Mouse (Mus musculus) kidney, postnatal 0 days (tissue): ENCODE measurements at regions not wholly inside any gene's neighbourhood (a gene's known extent, or its start where the extent isn't known, plus 50 kb on each side); places are given as distances from the start of the nearest gene placed in this dataset.

Experiments
- ATAC-seq: fragments of 200-750 bp; cut with Nextera tagmentation; replicated peaks from 2 replicates; pipeline ENCODE4 v1.8.0; 2017; ENCODE audit warnings: low read depth, moderate number of reproducible peaks, moderate TSS enrichment, moderate library complexity; ENCODE audit not compliant: low FRiP score
- DNase-seq: peaks from one replicate; pipeline ENCODE4 v3.0.0-alpha.2; 2016; ENCODE audit warnings: low spot score
- H3K27ac ChIP-seq: fragments of 300-500 bp; sonication (generic); 2 replicates; pipeline ENCODE4 v1.5.1; 2014; ENCODE audit warnings: mild to moderate bottlenecking
- H3K27me3 ChIP-seq: fragments of 300-500 bp; sonication (generic); 2 replicates; pipeline ENCODE4 v1.6.1; 2014; ENCODE audit warnings: low read length, mixed read lengths; ENCODE audit not compliant: insufficient read depth
- H3K36me3 ChIP-seq: fragments of 300-500 bp; sonication (generic); 2 replicates; pipeline ENCODE4 v1.6.1; 2014; ENCODE audit warnings: low read length, mixed read lengths; ENCODE audit not compliant: insufficient read depth
- H3K4me1 ChIP-seq: fragments of 300-500 bp; sonication (generic); replicated peaks from 2 replicates; pipeline ENCODE4 v1.6.1; 2014; ENCODE audit warnings: antibody characterized with exemption, low read length, mixed read lengths; ENCODE audit not compliant: insufficient read depth
- H3K4me2 ChIP-seq: fragments of 300-500 bp; sonication (generic); 2 replicates; pipeline ENCODE4 v1.6.1; 2014; ENCODE audit warnings: mild to moderate bottlenecking, low read length, moderate library complexity, mixed read lengths
- H3K4me3 ChIP-seq: fragments of 300-500 bp; sonication (generic); replicated peaks from 2 replicates; pipeline ENCODE4 v1.5.1; 2014; ENCODE audit warnings: low read depth, low read length
- H3K9ac ChIP-seq: fragments of 300-500 bp; sonication (generic); 2 replicates; pipeline ENCODE4 v1.6.1; 2014; ENCODE audit warnings: low read depth, low read length
- H3K9me3 ChIP-seq: fragments of 300-500 bp; sonication (generic); replicated peaks from 2 replicates; pipeline ENCODE4 v1.6.1; 2016; ENCODE audit warnings: low read length, inconsistent platforms, mixed read lengths
- CTCF ChIP-seq: IDR thresholded peaks from 2 replicates; pipeline ENCODE4 v1.5.1; 2016; ENCODE audit warnings: antibody characterized with exemption, low read depth, mild to moderate bottlenecking, moderate library complexity
- WGBS: fragments of 180-500 bp; shearing (Covaris S2); extraction: QIAGEN DNeasy Blood & Tissue Kit; methylation state at CpG from one replicate; pipeline ENCODE4 v1.1.7; 2014; 5-methylcytosine and 5-hydroxymethylcytosine counted together

GRCm38 (mm10) chr4:71187801-71188200, 570.0 kb downstream of the Gm11232 start:
- H3K4me2 ChIP-seq = no peak overlapping the region
- TF ChIP-seq CTCF = no peak
- 54% methylated on average over 1 of the region's 1 CpGs for WGBS
- no peak overlapping the region for H3K27ac ChIP-seq
- H3K27me3 ChIP-seq = no peaks in the 10 kb centered on the region
- ATAC-seq (no peak), DNase-seq (no peak)
- no peak overlapping the region for H3K4me3 ChIP-seq
- no peaks in the 10 kb centered on the region for H3K36me3 ChIP-seq
- no peak overlapping the region for H3K9ac ChIP-seq
- no peaks in the 10 kb centered on the region for H3K9me3 ChIP-seq
- H3K4me1 ChIP-seq = no peaks in the 10 kb centered on the region

DNA sequence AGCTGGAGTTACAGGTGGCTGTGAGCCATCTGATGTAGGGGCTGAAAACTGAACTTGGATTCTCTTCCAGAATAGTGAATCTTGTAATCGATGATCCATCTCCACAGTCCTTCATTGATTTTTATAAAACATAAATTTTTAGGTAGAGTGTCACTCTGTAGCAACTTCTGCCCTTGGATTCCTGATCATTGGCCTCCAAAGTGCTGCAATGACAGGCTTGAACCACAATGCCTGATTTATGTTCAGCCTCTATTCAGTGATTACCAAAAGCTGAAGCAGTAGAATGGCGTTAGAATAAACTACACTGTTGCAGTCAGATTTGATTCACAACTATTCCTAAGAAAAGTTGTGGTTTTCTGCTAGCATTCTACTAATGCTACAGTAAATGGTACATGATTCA, 580.1 kb downstream of the Gm11232 start:
- TF ChIP-seq CTCF = no peak
- H3K4me2 ChIP-seq = no peak overlapping the region
- H3K27ac ChIP-seq = no peak overlapping the region
- no peaks in the 10 kb centered on the region for H3K27me3 ChIP-seq
- no peak overlapping the region for H3K9ac ChIP-seq
- H3K36me3 ChIP-seq = no peaks in the 10 kb centered on the region
- H3K4me3 ChIP-seq = no peak overlapping the region
- whole genome bisulfite sequencing = 73% methylated on average over 2 of the region's 2 CpGs
- peak; percentile 16 for DNase-seq
- H3K4me1 ChIP-seq = no peaks in the 10 kb centered on the region
- no peak for ATAC-seq
- no peaks in the 10 kb centered on the region for H3K9me3 ChIP-seq

- Histone ChIP-seq H3K4me3 (no peak overlapping the region), H3K27ac (no peak overlapping the region), H3K4me1 (no peaks in the 10 kb centered on the region), H3K36me3 (no peaks in the 10 kb centered on the region), H3K4me2 (no peak overlapping the region), H3K9ac (no peak overlapping the region), H3K9me3 (no peaks in the 10 kb centered on the region), H3K27me3 (no peaks in the 10 kb centered on the region)
- no peak for DNase-seq
- TF ChIP-seq CTCF = no peak
- no peak for ATAC-seq
Observed at GRCm38 (mm10) chr4:71165802-71166201, 592.0 kb downstream of the Gm11232 start.

DNA sequence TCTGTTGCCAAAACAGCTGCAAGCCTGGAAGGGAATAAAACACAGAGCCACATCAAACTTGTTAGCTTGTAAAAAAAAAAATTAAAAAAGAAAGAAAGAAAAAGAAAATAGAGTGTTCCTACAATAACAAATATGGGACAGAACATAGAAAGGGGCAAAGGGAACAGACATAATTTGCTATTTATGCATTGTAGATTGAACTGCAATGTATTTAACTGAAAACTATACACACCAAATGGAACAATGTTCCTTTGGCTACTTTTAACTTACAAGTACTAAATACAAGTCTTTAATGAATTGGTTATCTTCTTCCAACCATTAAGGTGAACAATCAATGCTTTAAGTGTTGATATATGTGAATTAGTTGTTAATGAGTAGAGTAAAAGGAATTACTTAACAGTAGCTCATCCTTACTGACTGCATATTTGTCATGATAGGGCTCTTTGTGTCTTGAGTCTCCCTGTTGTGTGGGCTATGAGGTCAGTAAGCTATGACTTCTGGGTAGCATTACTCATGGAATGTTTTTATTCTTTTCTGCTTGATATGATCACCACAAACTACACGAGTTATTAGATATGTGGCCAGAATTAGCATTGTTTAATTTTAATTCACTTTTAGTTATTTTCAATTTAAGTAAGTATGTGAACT, 597.0 kb upstream of the Megf9 start:
- no peak overlapping the region for H3K27ac ChIP-seq
- no peak overlapping the region for H3K4me2 ChIP-seq
- no peak overlapping the region for H3K4me3 ChIP-seq
- ATAC-seq (no peak), DNase-seq (peak; percentile 80)
- TF ChIP-seq CTCF = no peak
- H3K9ac ChIP-seq = no peak overlapping the region
- H3K27me3 ChIP-seq = no peaks in the 10 kb centered on the region
- no peaks in the 10 kb centered on the region for H3K9me3 ChIP-seq
- 54% methylated on average over 1 of the region's 1 CpGs for WGBS
- no peaks in the 10 kb centered on the region for H3K4me1 ChIP-seq
- no peaks in the 10 kb centered on the region for H3K36me3 ChIP-seq

DNA sequence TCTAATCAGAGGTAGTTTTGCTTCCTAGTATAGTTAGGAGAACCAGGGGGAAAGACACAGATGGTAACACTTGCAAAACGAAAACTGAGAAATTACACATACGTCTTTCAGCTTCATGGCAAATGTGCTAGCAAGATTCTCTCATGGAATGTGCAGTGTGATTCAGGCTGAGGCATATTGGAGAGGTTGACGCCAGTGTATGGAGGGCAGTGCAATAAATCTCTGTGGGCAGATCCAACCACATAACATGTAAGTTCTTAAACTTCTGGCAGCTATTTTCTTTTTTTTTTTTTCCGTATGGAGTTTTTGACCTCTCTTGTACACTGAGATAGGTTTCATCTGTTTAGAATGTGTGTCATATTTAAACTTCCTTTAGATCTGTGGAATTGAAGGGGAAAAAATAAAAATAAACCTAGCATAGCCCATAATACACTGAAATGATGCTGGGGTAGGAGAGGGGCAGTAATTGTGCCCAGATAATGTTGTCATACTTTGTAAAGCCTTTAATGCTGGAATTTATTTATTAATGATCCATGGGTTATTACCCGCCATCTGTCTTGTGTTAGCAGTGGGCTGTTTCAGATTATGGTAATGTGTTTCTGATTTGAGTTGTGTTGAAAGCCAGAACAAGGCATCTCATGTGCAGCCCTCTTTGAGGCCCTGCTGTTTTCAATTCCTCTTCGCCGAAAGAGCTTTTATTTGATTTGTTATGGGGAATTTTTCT, 596.3 kb upstream of the Megf9 start:
- H3K9me3 ChIP-seq = no peaks in the 10 kb centered on the region
- no peak overlapping the region for H3K9ac ChIP-seq
- H3K27me3 ChIP-seq = no peaks in the 10 kb centered on the region
- ATAC-seq = no peak
- DNase-seq = peak; percentile 40
- no peak for TF ChIP-seq CTCF
- 0 out of 2 replicates have a peak overlapping the region, but pooled peaks have one; percentile 25 for H3K27ac ChIP-seq
- no peak overlapping the region for H3K4me2 ChIP-seq
- H3K4me1 ChIP-seq = no peaks in the 10 kb centered on the region
- 51% methylated on average over 7 of the region's 7 CpGs for WGBS
- H3K36me3 ChIP-seq = no peaks in the 10 kb centered on the region
- no peak overlapping the region for H3K4me3 ChIP-seq

DNA sequence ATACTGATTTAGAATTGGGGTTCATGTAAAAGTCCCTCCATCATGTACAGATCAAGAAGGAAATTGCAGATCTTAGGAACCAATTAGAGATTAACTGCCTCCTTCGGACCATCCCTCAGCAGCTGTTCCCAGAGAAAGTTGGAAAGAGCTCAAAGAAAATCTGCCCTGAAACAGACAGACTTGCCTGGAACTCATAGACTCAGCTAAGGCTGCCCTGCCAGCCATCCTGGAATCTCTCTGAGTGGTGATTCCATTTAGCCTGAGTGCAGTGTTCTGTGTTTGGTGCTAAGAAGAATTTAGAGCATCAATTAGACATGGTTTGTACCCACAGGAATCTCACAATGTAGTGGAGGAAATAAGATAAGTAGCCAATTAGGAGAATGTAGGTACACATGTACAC, 594.5 kb upstream of the Megf9 start:
- ATAC-seq (no peak), DNase-seq (no peak)
- 59% methylated on average over 1 of the region's 1 CpGs for WGBS
- Histone ChIP-seq H3K27me3 (no peaks in the 10 kb centered on the region), H3K9me3 (no peaks in the 10 kb centered on the region), H3K4me1 (no peaks in the 10 kb centered on the region), H3K4me2 (no peak overlapping the region), H3K4me3 (no peak overlapping the region), H3K36me3 (no peaks in the 10 kb centered on the region), H3K9ac (no peak overlapping the region), H3K27ac (no peak overlapping the region)
- no peak for TF ChIP-seq CTCF
